Mouse (Mus musculus): ENCODE measurements at regions not wholly inside any gene's neighbourhood (a gene's known extent, or its start where the extent isn't known, plus 50 kb on each side); places are given as distances from the start of the nearest gene placed in this dataset.

- H3K4me1 ChIP-seq, result 0 out of 2 replicates have a peak, but pooled peaks cover 3% of the 10 kb centered on the region
- no peak overlapping the region for H3K9ac ChIP-seq (replicated peaks)
- no peaks in the 10 kb centered on the region for H3K9me3 ChIP-seq
- H3K4me3 ChIP-seq, result no peak overlapping the region
- no peaks in the 10 kb centered on the region for H3K27me3 ChIP-seq
- no peaks in the 10 kb centered on the region for H3K36me3 ChIP-seq
- 88% methylated on average over 7 of the region's 7 CpGs for WGBS
- no peak overlapping the region for H3K27ac ChIP-seq (replicated peaks)
- H3K4me2 ChIP-seq (replicated peaks), result no peak overlapping the region
- no peak for ATAC-seq (ENCODE audit: low FRiP score, low read depth)
These were observed 58.8 kb upstream of the Fut8 start for GRCm38 (mm10) chr12:77179138-77179537.

DNA sequence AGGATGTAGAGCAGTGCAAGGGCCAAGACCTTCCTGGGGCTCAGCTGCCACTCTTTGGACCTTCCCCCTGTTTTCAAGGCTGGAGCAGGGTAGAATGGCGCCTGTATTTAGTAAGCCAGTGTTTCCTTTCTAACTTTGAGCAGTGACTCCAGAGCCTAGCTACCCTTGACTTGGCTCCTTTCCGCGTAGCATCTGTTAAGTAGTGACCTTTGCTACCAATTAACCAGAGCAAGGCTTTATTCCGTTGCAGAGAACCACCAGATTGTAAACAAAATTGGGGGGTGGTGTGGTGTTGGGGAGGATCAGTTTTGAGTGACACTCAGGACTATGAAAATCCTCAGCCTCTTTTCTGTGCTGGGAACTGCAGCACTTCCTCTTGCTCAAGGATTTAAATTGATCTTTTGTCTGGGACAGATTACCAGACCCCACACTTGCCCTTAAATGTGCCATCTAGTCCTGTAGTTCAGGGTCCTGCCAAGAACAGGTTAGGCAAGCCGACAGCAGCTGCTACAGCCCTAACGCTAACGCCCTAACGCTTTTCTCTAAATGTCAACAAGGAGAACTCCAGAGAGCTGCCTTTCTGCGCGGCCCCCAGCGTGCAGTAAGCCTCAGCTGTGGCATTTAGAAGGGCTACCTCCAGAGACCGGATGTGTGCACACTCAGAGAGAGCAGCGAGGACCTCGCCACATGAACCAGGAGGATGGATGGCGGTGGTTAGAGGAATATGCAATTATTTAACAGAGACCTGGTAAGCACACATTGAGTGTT is 59.9 kb upstream of the Fut8 start:
- no peak overlapping the region for H3K4me3 ChIP-seq
- no peak overlapping the region for H3K4me2 ChIP-seq (replicated peaks)
- 44% methylated on average over 15 of the region's 15 CpGs for WGBS
- H3K27me3 ChIP-seq, result no peaks in the 10 kb centered on the region
- H3K36me3 ChIP-seq, result no peaks in the 10 kb centered on the region
- no peak for ATAC-seq (ENCODE audit: low FRiP score, low read depth)
- 0 out of 2 replicates have a peak, but pooled peaks cover 3% of the 10 kb centered on the region for H3K4me1 ChIP-seq
- no peak overlapping the region for H3K9ac ChIP-seq (replicated peaks)
- no peak overlapping the region for H3K27ac ChIP-seq (replicated peaks)
- H3K9me3 ChIP-seq, result no peaks in the 10 kb centered on the region

GRCm38 (mm10) chr12:77177303-77177702 is 60.6 kb upstream of the Fut8 start:
- H3K4me1 ChIP-seq, result 0 out of 2 replicates have a peak, but pooled peaks cover 3% of the 10 kb centered on the region
- no peak overlapping the region for H3K27ac ChIP-seq (replicated peaks)
- no peak overlapping the region for H3K4me3 ChIP-seq
- H3K9me3 ChIP-seq, result no peaks in the 10 kb centered on the region
- no peaks in the 10 kb centered on the region for H3K36me3 ChIP-seq
- H3K4me2 ChIP-seq (replicated peaks), result no peak overlapping the region
- no peak overlapping the region for H3K9ac ChIP-seq (replicated peaks)
- no peak for ATAC-seq (ENCODE audit: low FRiP score, low read depth)
- 68% methylated on average over 3 of the region's 3 CpGs for WGBS
- H3K27me3 ChIP-seq, result no peaks in the 10 kb centered on the region

DNA sequence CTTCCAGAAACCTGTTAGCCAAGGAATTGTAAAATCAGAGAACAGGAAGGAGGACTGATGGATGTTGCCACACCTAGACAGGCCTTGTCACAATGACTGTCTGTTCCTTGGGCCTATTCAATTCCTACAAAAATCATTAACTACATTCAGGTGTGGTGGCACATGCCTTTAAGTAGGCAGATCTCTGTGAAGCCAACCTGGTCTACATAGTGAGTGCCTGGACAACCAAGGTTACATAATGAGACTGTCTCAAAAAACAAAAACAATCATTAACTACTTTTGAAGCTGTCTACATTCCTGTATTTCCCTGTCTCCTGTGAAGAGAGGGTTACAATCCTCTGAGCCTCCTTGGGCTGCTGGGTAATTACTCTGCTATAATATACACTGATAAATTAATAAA is 63.9 kb upstream of the Fut8 start:
- 0 out of 2 replicates have a peak, but pooled peaks cover 3% of the 10 kb centered on the region for H3K4me1 ChIP-seq
- no peaks in the 10 kb centered on the region for H3K36me3 ChIP-seq
- H3K4me2 ChIP-seq (replicated peaks), result no peak overlapping the region
- no peak overlapping the region for H3K4me3 ChIP-seq
- no peaks in the 10 kb centered on the region for H3K9me3 ChIP-seq
- H3K9ac ChIP-seq (replicated peaks), result no peak overlapping the region
- no peak for ATAC-seq (ENCODE audit: low FRiP score, low read depth)
- no peaks in the 10 kb centered on the region for H3K27me3 ChIP-seq
- H3K27ac ChIP-seq (replicated peaks), result no peak overlapping the region

- Histone ChIP-seq H3K9me3 (no peaks in the 10 kb centered on the region), H3K4me3 (no peak overlapping the region), H3K36me3 (no peaks in the 10 kb centered on the region), H3K4me1 (no peaks in the 10 kb centered on the region), H3K4me2 (replicated peaks) (no peak overlapping the region), H3K9ac (replicated peaks) (no peak overlapping the region), H3K27me3 (no peaks in the 10 kb centered on the region), H3K27ac (replicated peaks) (no peak overlapping the region)
- no peak for ATAC-seq (ENCODE audit: low FRiP score, low read depth)
- WGBS, result 98% methylated on average over 2 of the region's 2 CpGs
These were observed 65.4 kb upstream of the Fut8 start for GRCm38 (mm10) chr12:77172540-77172939.

- no peak for ATAC-seq (ENCODE audit: low FRiP score, low read depth)
- WGBS, result 87% methylated on average over 5 of the region's 5 CpGs
- Histone ChIP-seq H3K9ac (replicated peaks) (no peak overlapping the region), H3K27ac (replicated peaks) (no peak overlapping the region), H3K27me3 (no peaks in the 10 kb centered on the region), H3K4me2 (replicated peaks) (no peak overlapping the region), H3K4me3 (no peak overlapping the region), H3K4me1 (no peaks in the 10 kb centered on the region), H3K36me3 (no peaks in the 10 kb centered on the region), H3K9me3 (no peaks in the 10 kb centered on the region)
These were observed 67.7 kb upstream of the Fut8 start for GRCm38 (mm10) chr12:77170257-77170656.

DNA sequence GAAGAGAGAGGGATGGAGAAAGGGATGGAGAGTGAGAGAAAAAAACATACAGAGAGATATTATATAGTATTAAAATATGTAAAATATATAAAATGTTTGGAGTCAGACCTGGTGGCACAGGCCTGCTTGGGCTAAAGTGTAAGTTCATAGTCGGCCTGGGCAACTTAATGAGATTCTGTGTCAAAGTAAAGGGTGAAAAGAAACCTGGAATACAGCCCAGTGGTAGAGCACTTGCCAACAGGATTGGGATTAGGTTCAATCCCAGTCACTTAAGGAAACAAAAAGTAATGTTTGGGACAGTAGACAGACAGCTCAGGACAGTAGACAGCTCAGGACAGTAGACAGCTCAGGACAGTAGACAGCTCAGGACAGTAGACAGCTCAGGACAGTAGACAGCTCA is 69.6 kb upstream of the Fut8 start:
- Histone ChIP-seq H3K4me3 (no peak overlapping the region), H3K4me2 (replicated peaks) (no peak overlapping the region), H3K4me1 (no peaks in the 10 kb centered on the region), H3K9me3 (no peaks in the 10 kb centered on the region), H3K27me3 (no peaks in the 10 kb centered on the region), H3K27ac (replicated peaks) (no peak overlapping the region), H3K9ac (replicated peaks) (no peak overlapping the region), H3K36me3 (no peaks in the 10 kb centered on the region)
- 70% methylated on average over 1 of the region's 1 CpGs for WGBS
- ATAC-seq (ENCODE audit: low FRiP score, low read depth), result no peak

DNA sequence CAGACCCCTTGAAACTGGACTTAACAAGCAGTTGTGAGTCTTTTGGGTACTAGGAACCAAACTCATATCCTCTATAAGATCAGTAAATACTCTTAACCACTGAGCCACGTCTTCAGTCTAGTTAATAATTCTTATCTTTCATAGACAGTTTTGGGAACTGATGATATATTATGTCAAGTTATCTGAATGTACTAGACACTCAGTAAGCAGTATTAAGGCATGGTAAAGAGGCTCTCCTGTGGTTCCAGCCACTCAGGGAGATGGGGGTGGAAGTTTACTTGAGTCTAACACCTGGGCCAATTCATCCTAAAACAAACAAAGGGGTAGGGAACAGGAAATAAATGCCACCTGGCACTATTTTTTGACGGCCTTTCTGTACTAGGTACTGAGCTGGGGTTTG is 81.2 kb upstream of the Fut8 start:
- Histone ChIP-seq H3K4me3 (no peak overlapping the region), H3K27ac (replicated peaks) (no peak overlapping the region), H3K4me1 (no peaks in the 10 kb centered on the region), H3K9ac (replicated peaks) (no peak overlapping the region), H3K9me3 (no peaks in the 10 kb centered on the region), H3K36me3 (no peaks in the 10 kb centered on the region), H3K27me3 (no peaks in the 10 kb centered on the region), H3K4me2 (replicated peaks) (no peak overlapping the region)
- WGBS, result 80% methylated on average over 2 of the region's 2 CpGs
- no peak for ATAC-seq (ENCODE audit: low FRiP score, low read depth)

DNA sequence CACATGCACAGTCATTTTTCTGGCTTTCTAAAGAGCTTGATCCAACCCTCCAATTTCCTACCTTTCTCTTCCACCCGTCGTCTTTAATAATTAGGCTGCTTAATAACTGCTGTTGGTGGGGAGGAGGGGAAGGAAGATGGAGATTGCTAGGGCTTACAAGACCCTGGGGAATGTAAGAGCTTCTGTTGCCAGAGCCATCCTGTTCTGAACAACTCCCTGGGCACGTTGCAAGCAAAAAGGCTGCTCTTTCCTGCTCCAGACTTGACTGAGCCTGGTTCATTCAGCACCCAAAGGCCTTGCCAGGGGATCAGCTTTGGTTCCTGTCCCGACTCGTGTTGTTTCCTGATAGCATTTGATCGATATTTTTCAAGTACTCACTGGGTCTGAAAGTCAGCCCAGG is 82.3 kb upstream of the Fut8 start:
- ATAC-seq (ENCODE audit: low FRiP score, low read depth), result no peak
- H3K4me3 ChIP-seq, result no peak overlapping the region
- no peak overlapping the region for H3K27ac ChIP-seq (replicated peaks)
- WGBS, result 78% methylated on average over 6 of the region's 6 CpGs
- no peaks in the 10 kb centered on the region for H3K36me3 ChIP-seq
- no peak overlapping the region for H3K9ac ChIP-seq (replicated peaks)
- H3K4me2 ChIP-seq (replicated peaks), result no peak overlapping the region
- H3K9me3 ChIP-seq, result no peaks in the 10 kb centered on the region
- no peaks in the 10 kb centered on the region for H3K4me1 ChIP-seq
- H3K27me3 ChIP-seq, result no peaks in the 10 kb centered on the region

DNA sequence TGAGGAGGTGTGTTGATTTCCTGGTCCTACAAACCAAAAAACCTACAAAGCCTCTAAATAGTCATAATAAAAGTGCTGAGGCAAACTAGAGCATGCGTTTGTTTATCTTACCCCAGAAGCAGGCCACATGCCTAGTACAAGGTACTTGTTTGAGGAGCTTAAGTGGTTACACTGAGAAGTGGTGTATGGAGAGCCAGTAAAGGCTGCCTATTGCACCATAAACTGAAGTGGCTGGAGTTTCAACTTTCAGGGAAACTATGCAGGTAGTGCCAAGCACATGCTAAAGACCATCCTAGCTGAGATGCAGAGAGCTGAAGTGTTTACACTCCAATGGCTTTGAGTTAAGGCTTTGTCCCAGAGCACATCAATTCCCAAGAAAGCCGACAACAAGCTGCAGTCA is 86.5 kb upstream of the Fut8 start:
- 81% methylated on average over 2 of the region's 2 CpGs for WGBS
- H3K9ac ChIP-seq (replicated peaks), result no peak overlapping the region
- no peaks in the 10 kb centered on the region for H3K4me1 ChIP-seq
- H3K36me3 ChIP-seq, result no peaks in the 10 kb centered on the region
- H3K27ac ChIP-seq (replicated peaks), result no peak overlapping the region
- no peaks in the 10 kb centered on the region for H3K9me3 ChIP-seq
- H3K27me3 ChIP-seq, result no peaks in the 10 kb centered on the region
- H3K4me2 ChIP-seq (replicated peaks), result no peak overlapping the region
- no peak overlapping the region for H3K4me3 ChIP-seq
- ATAC-seq (ENCODE audit: low FRiP score, low read depth), result no peak

- no peak overlapping the region for H3K4me3 ChIP-seq
- no peaks in the 10 kb centered on the region for H3K4me1 ChIP-seq
- H3K36me3 ChIP-seq, result no peaks in the 10 kb centered on the region
- H3K9ac ChIP-seq (replicated peaks), result no peak overlapping the region
- H3K27ac ChIP-seq (replicated peaks), result no peak overlapping the region
- ATAC-seq (ENCODE audit: low FRiP score, low read depth), result no peak
- H3K27me3 ChIP-seq, result no peaks in the 10 kb centered on the region
- H3K4me2 ChIP-seq (replicated peaks), result no peak overlapping the region
- H3K9me3 ChIP-seq, result no peaks in the 10 kb centered on the region
These were observed 88.1 kb upstream of the Fut8 start for GRCm38 (mm10) chr12:77149835-77150234.

GRCm38 (mm10) chr12:77148146-77148545 is 89.8 kb upstream of the Fut8 start:
- Histone ChIP-seq H3K27ac (replicated peaks) (no peak overlapping the region), H3K4me1 (no peaks in the 10 kb centered on the region), H3K36me3 (no peaks in the 10 kb centered on the region), H3K4me3 (no peak overlapping the region), H3K9ac (replicated peaks) (no peak overlapping the region), H3K27me3 (no peaks in the 10 kb centered on the region), H3K9me3 (no peaks in the 10 kb centered on the region), H3K4me2 (replicated peaks) (no peak overlapping the region)
- WGBS, result 97% methylated on average over 2 of the region's 2 CpGs
- ATAC-seq (ENCODE audit: low FRiP score, low read depth), result no peak

GRCm38 (mm10) chr12:77143958-77144357 is 94.0 kb upstream of the Fut8 start:
- Histone ChIP-seq H3K4me2 (replicated peaks) (no peak overlapping the region), H3K27me3 (no peaks in the 10 kb centered on the region), H3K9ac (replicated peaks) (no peak overlapping the region), H3K9me3 (no peaks in the 10 kb centered on the region), H3K36me3 (no peaks in the 10 kb centered on the region), H3K27ac (replicated peaks) (no peak overlapping the region), H3K4me3 (no peak overlapping the region), H3K4me1 (no peaks in the 10 kb centered on the region)
- ATAC-seq (ENCODE audit: low FRiP score, low read depth), result no peak
- 55% methylated on average over 3 of the region's 3 CpGs for WGBS

Data from midbrain, embryonic 12.5 days (tissue).